Mouse (Mus musculus) stomach, postnatal 0 days (tissue): ENCODE measurements around the gene Batf.

ENCODE experiments used
- CTCF ChIP-seq: IDR thresholded peaks from 2 replicates; pipeline ENCODE4 v1.5.1; 2016; ENCODE audit warnings: antibody characterized with exemption, low read depth, mild to moderate bottlenecking, moderate library complexity
- EP300 ChIP-seq: optimal IDR thresholded peaks from 2 replicates; pipeline ENCODE3; 2016; ENCODE audit warnings: antibody characterized with exemption

DNA sequence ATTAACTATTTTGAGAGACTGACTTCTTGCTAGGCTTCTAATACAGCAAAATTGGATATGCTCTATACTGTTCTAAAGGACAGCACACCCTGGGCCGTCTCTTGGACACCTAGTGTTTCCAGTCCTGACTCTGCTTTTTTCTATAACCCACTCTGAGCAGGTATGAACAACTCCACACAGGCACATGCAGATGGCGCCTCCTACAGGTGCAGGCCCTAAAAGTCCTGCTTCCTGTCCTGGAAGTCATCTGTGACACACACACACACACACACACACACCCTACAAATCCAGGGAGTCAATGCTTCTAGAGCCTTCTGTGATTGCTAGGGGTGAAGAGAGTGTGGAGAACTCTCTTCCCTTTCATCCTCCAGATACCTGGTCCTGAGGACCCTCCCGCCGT lies 40.8 kb upstream of the Batf start:
- TF ChIP-seq EP300 (no peak), CTCF (peak; percentile 65)
